Mouse (Mus musculus) ES-E14 (cell line): ENCODE data around the gene Fam83g.

Experiments
- CHD2 ChIP-seq: IDR thresholded peaks from 2 replicates; pipeline ENCODE4 v1.6.1; 2014; ENCODE audit warnings: mild to moderate bottlenecking, low read depth, low read length, inconsistent platforms
- HCFC1 ChIP-seq: IDR thresholded peaks from 2 replicates; pipeline ENCODE4 v1.6.1; 2012; ENCODE audit warnings: low read length, inconsistent platforms, borderline replicate concordance; ENCODE audit not compliant: insufficient read depth
- MAFK ChIP-seq: IDR thresholded peaks from 2 replicates; pipeline ENCODE4 v1.6.1; 2014; ENCODE audit warnings: mild to moderate bottlenecking, low read depth, low read length, inconsistent platforms; ENCODE audit not compliant: insufficient read depth
- ZNF384 ChIP-seq: IDR thresholded peaks from 2 replicates; pipeline ENCODE4 v1.6.1; 2012; ENCODE audit warnings: low read depth, low read length, inconsistent platforms

- TF ChIP-seq ZNF384, result no peak
- TF ChIP-seq HCFC1, result no peak
- TF ChIP-seq MAFK, result no peak
- TF ChIP-seq CHD2, result no peak
Measured at GRCm38 (mm10) chr11:61687595-61687994, 3.7 kb downstream of the Fam83g start.
